Mouse (Mus musculus): ENCODE measurements at regions not wholly inside any gene's neighbourhood (a gene's known extent, or its start where the extent isn't known, plus 50 kb on each side); places are given as distances from the start of the nearest gene placed in this dataset.

DNA sequence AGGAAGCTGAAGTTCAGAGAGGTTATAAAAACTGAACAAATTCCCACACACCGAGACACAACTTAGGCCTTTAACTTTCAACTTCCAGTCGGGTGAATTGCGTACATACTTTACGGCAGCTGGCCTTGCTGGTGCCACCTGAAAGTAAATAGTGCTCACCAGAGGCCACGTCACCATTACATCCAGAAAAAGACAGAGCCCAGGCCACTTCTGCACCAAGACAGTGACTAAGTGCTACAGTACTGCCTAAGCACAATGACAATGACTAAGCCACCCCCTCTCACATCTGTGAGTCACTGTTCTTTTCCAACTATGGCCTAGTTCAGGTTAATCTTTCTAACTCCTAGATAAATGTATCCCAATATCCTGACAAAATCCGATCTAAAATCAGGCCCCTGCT is 215.7 kb upstream of the Btbd3 start:
- H3K4me1 ChIP-seq (ENCODE audit: control insufficient read depth, insufficient read depth, insufficient read length, low read length) = no peaks in the 10 kb centered on the region
- 61% methylated on average over 6 of the region's 6 CpGs for WGBS
- H3K27ac ChIP-seq (ENCODE audit: insufficient read depth, low read depth, low read length) = peak overlapping the region; percentile 67
- TF ChIP-seq POLR2A (IDR thresholded peaks at IDR 0.05; ENCODE audit: low read depth, low read length) (no peak), CTCF (IDR thresholded peaks at IDR 0.05; ENCODE audit: extremely low read depth, insufficient read length, insufficient replicate concordance, low read depth, low read length) (no peak)
- H3K36me3 ChIP-seq (ENCODE audit: control insufficient read depth, insufficient read depth, low read length) = no peaks in the 10 kb centered on the region
- H3K27me3 ChIP-seq (ENCODE audit: control insufficient read depth, insufficient read depth, low read length) = no peaks in the 10 kb centered on the region
- no peak overlapping the region for H3K4me3 ChIP-seq (ENCODE audit: low read depth, low read length)

DNA sequence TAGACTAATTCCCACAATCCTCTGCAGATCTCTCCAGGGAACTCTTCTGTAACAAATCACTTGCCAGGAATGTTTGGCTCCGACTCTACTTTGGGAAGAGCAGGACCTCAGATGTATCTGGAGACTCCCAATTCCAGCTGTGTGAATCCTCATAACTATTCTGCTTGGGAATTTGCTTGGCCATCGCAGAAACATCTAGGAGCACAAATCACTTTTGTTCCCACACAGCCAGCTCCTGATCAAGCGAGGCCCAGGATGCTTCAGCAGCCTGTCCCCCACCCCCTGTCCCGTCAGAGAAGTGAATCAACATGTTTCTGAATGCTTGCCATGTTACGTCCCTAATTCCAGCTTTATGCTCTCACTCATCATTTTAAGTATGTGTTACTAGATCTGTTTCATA is 216.1 kb upstream of the Btbd3 start:
- no peaks in the 10 kb centered on the region for H3K27me3 ChIP-seq (ENCODE audit: control insufficient read depth, insufficient read depth, low read length)
- H3K27ac ChIP-seq (ENCODE audit: insufficient read depth, low read depth, low read length) = no peak overlapping the region
- 74% methylated on average over 5 of the region's 5 CpGs for WGBS
- TF ChIP-seq POLR2A (IDR thresholded peaks at IDR 0.05; ENCODE audit: low read depth, low read length) (no peak), CTCF (IDR thresholded peaks at IDR 0.05; ENCODE audit: extremely low read depth, insufficient read length, insufficient replicate concordance, low read depth, low read length) (no peak)
- no peaks in the 10 kb centered on the region for H3K36me3 ChIP-seq (ENCODE audit: control insufficient read depth, insufficient read depth, low read length)
- H3K4me1 ChIP-seq (ENCODE audit: control insufficient read depth, insufficient read depth, insufficient read length, low read length) = no peaks in the 10 kb centered on the region
- no peak overlapping the region for H3K4me3 ChIP-seq (ENCODE audit: low read depth, low read length)

GRCm38 (mm10) chr2:138034123-138034736 is 222.1 kb upstream of the Btbd3 start:
- Histone ChIP-seq H3K4me3 (ENCODE audit: low read depth, low read length) (no peak overlapping the region), H3K36me3 (ENCODE audit: control insufficient read depth, insufficient read depth, low read length) (no peaks in the 10 kb centered on the region), H3K27me3 (ENCODE audit: control insufficient read depth, insufficient read depth, low read length) (no peaks in the 10 kb centered on the region), H3K4me1 (ENCODE audit: control insufficient read depth, insufficient read depth, insufficient read length, low read length) (no peaks in the 10 kb centered on the region), H3K27ac (ENCODE audit: insufficient read depth, low read depth, low read length) (no peak overlapping the region)
- 85% methylated on average over 8 of the region's 8 CpGs for WGBS
- no peak for TF ChIP-seq CTCF (IDR thresholded peaks at IDR 0.05; ENCODE audit: extremely low read depth, insufficient read length, insufficient replicate concordance, low read depth, low read length)
- TF ChIP-seq POLR2A (IDR thresholded peaks at IDR 0.05; ENCODE audit: low read depth, low read length) = no peak

DNA sequence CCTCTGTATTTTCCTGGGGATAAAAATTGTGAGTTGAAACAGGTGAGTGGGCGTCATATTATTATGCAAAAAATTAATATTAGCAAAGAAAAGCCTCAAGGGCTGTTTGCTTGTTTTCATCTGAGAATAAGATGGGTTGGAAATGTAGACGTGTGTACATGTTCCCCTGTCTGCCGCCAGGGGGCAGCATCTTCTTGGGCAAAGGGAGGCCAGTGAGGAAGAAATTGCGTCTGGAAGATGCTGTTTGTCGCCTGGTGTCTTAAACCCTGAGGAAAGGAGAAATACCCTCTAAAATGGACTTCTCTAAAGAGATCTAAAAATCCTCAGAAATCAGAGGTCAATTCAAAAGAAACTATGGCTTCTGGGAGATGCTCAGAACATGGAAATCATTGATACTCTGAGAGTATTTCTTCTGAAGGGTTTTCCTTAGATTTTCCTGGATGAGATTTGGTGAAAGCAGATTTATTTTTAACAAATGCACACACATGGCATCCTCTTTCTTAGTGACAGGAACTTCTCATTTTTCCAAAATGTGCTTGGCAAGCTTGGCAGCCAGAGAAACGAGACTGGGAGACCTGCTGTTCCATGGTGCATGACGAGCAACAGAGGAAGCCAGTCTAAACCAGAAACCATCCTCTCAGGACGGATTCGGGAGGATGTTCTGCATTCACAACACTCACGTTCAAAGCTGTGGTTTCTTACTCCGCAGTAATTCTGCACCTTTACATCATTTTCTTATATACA is 222.8 kb upstream of the Btbd3 start:
- H3K4me3 ChIP-seq (ENCODE audit: low read depth, low read length) = no peak overlapping the region
- H3K27ac ChIP-seq (ENCODE audit: insufficient read depth, low read depth, low read length) = no peak overlapping the region
- H3K27me3 ChIP-seq (ENCODE audit: control insufficient read depth, insufficient read depth, low read length) = no peaks in the 10 kb centered on the region
- TF ChIP-seq POLR2A (IDR thresholded peaks at IDR 0.05; ENCODE audit: low read depth, low read length) (no peak), CTCF (IDR thresholded peaks at IDR 0.05; ENCODE audit: extremely low read depth, insufficient read length, insufficient replicate concordance, low read depth, low read length) (peak; percentile 76; the same call in 1 of the 2 replicates)
- H3K36me3 ChIP-seq (ENCODE audit: control insufficient read depth, insufficient read depth, low read length) = no peaks in the 10 kb centered on the region
- no peaks in the 10 kb centered on the region for H3K4me1 ChIP-seq (ENCODE audit: control insufficient read depth, insufficient read depth, insufficient read length, low read length)
- WGBS = 42% methylated on average over 11 of the region's 11 CpGs

GRCm38 (mm10) chr2:138027411-138027810 is 229.0 kb upstream of the Btbd3 start:
- 93% methylated on average over 1 of the region's 1 CpGs for WGBS
- H3K4me1 ChIP-seq (ENCODE audit: control insufficient read depth, insufficient read depth, insufficient read length, low read length) = no peaks in the 10 kb centered on the region
- TF ChIP-seq POLR2A (IDR thresholded peaks at IDR 0.05; ENCODE audit: low read depth, low read length) (no peak), CTCF (IDR thresholded peaks at IDR 0.05; ENCODE audit: extremely low read depth, insufficient read length, insufficient replicate concordance, low read depth, low read length) (no peak)
- H3K36me3 ChIP-seq (ENCODE audit: control insufficient read depth, insufficient read depth, low read length) = no peaks in the 10 kb centered on the region
- H3K27ac ChIP-seq (ENCODE audit: insufficient read depth, low read depth, low read length) = no peak overlapping the region
- H3K27me3 ChIP-seq (ENCODE audit: control insufficient read depth, insufficient read depth, low read length) = no peaks in the 10 kb centered on the region
- H3K4me3 ChIP-seq (ENCODE audit: low read depth, low read length) = no peak overlapping the region

DNA sequence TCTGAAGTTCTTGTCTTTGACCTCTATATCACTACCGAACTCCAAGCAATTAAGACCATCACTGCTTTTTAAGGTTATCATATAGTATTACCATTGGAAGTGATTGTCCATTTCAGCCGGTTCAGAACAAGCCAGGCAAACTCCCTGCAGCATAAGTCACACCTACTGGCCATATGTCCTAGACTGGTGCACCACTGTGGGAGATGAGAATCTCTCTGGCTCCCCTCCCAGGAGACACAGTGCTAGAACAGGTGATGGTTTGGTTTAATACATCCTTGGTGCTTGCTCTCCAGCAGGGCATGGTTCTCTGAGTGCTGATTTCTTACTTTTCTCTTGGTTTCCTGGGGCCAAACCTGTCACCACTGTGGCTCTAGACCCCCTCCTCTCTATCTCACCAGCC is 232.8 kb upstream of the Btbd3 start:
- no peaks in the 10 kb centered on the region for H3K4me1 ChIP-seq (ENCODE audit: control insufficient read depth, insufficient read depth, insufficient read length, low read length)
- no peaks in the 10 kb centered on the region for H3K36me3 ChIP-seq (ENCODE audit: control insufficient read depth, insufficient read depth, low read length)
- 78% methylated on average over 2 of the region's 2 CpGs for WGBS
- no peak overlapping the region for H3K27ac ChIP-seq (ENCODE audit: insufficient read depth, low read depth, low read length)
- TF ChIP-seq CTCF (IDR thresholded peaks at IDR 0.05; ENCODE audit: extremely low read depth, insufficient read length, insufficient replicate concordance, low read depth, low read length) = no peak
- TF ChIP-seq POLR2A (IDR thresholded peaks at IDR 0.05; ENCODE audit: low read depth, low read length) = no peak
- H3K27me3 ChIP-seq (ENCODE audit: control insufficient read depth, insufficient read depth, low read length) = no peaks in the 10 kb centered on the region
- no peak overlapping the region for H3K4me3 ChIP-seq (ENCODE audit: low read depth, low read length)

- 81% methylated on average over 3 of the region's 3 CpGs for WGBS
- no peaks in the 10 kb centered on the region for H3K4me1 ChIP-seq (ENCODE audit: control insufficient read depth, insufficient read depth, insufficient read length, low read length)
- no peak for TF ChIP-seq CTCF (IDR thresholded peaks at IDR 0.05; ENCODE audit: extremely low read depth, insufficient read length, insufficient replicate concordance, low read depth, low read length)
- no peak for TF ChIP-seq POLR2A (IDR thresholded peaks at IDR 0.05; ENCODE audit: low read depth, low read length)
- no peaks in the 10 kb centered on the region for H3K27me3 ChIP-seq (ENCODE audit: control insufficient read depth, insufficient read depth, low read length)
- H3K27ac ChIP-seq (ENCODE audit: insufficient read depth, low read depth, low read length) = no peak overlapping the region
- H3K4me3 ChIP-seq (ENCODE audit: low read depth, low read length) = no peak overlapping the region
- no peaks in the 10 kb centered on the region for H3K36me3 ChIP-seq (ENCODE audit: control insufficient read depth, insufficient read depth, low read length)
These were observed 274.6 kb upstream of the Btbd3 start for GRCm38 (mm10) chr2:137981766-137982165.
